Mouse (Mus musculus): ENCODE results near the gene Ppm1d. TPM values are rescaled to one million over a fixed set of nuclear protein-coding genes. Genes with fewer than 3 reads are reported as not detected.
A peak's percentile ranks its signal among the peaks of the same experiment; 100 is the strongest.

Ppm1d gene
- polyA plus RNA-seq (2014; fragmentation: Nextera tagmentation; extraction: Ambion mirVana), result 14.6 and 20.3 TPM in 2 replicates

- Histone ChIP-seq H3K36me3 (ENCODE audit: control insufficient read depth, insufficient read depth, low read length) (no peaks in the 10 kb centered on the region; the same call in 1 of the 2 replicates), H3K9ac (replicated peaks; ENCODE audit: low read depth, low read length) (peak within 1 kb of the TSS; percentile 94), H3K9me3 (ENCODE audit: control insufficient read depth, low read depth, low read length) (no peaks in the 10 kb centered on the region), H3K27me3 (ENCODE audit: control insufficient read depth, insufficient read depth, low read length) (no peaks in the 10 kb centered on the region), H3K4me2 (replicated peaks; ENCODE audit: low read depth, low read length) (peak within 1 kb of the TSS; percentile 85), H3K4me3 (ENCODE audit: low read depth, low read length) (peak within 1 kb of the TSS; percentile 98), H3K4me1 (ENCODE audit: control insufficient read depth, insufficient read depth, low read length) (peaks cover 8% of the 10 kb centered on the region; the same call in 1 of the 2 replicates), H3K27ac (ENCODE audit: low read length) (peak within 1 kb of the TSS; percentile 94)
- under 1% methylated on average over 69 of the region's 78 CpGs for WGBS
- ATAC-seq (ENCODE audit: insufficient number of reproducible peaks, insufficient read depth, low FRiP score, low read depth), result peak; percentile 94
Observed at GRCm38 (mm10) chr11:85310713-85311574, at the start of gene Ppm1d. TSS of gene Ppm1d (plus strand) at chr11:85311244.

DNA sequence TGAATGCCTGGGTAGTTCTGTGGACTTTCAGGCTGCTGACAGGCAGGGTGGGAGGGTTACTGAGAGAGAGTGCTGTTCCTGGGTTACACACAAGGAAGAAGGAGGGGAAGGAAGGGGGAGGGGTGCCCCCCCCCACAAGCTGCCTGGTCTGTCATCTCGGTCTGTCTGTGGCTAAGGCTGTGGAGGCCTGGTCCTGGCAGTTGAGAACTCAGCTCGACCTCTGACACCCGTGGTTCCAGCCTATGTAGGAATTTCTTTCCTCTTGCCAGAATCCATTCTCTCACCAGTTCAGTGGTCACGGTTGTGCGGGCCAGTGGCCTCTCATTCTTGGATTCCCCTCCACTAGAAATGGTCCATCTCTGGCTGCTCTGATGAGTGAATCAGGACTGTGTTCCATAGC, 46.4 kb upstream of the Ppm1d start:
- 66% methylated on average over 5 of the region's 5 CpGs for WGBS
- no peak for ATAC-seq (ENCODE audit: insufficient number of reproducible peaks, insufficient read depth, low FRiP score, low read depth)

DNA sequence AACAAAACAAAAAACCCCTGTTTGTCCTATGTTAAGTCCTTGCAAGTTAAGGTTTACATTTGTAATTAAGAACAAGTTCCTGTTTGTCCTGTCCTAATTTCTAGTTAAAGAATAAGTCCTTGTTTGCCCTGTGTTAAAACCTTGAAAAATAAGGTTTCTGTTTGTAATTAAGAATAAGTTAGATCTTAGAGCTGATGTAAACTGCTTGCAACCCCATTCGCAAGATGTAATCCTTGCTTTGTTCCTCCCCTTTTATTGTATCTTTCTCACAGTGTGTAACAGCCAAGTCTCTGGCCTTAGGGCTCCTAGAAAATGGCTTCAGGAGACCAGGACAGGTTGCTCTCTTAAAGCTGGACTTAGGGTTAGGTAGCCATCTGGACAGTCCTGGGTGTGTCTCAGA, 43.7 kb upstream of the Ppm1d start:
- Histone ChIP-seq H3K36me3 (ENCODE audit: control insufficient read depth, insufficient read depth, low read length) (no peaks in the 10 kb centered on the region), H3K4me1 (ENCODE audit: control insufficient read depth, insufficient read depth, low read length) (no peaks in the 10 kb centered on the region), H3K4me2 (replicated peaks; ENCODE audit: low read depth, low read length) (no peak overlapping the region), H3K4me3 (ENCODE audit: low read depth, low read length) (no peak overlapping the region), H3K9me3 (ENCODE audit: control insufficient read depth, low read depth, low read length) (no peaks in the 10 kb centered on the region), H3K27me3 (ENCODE audit: control insufficient read depth, insufficient read depth, low read length) (no peaks in the 10 kb centered on the region), H3K27ac (ENCODE audit: low read length) (no peak overlapping the region), H3K9ac (replicated peaks; ENCODE audit: low read depth, low read length) (no peak overlapping the region)
- WGBS, result 86% methylated on average over 1 of the region's 1 CpGs
- ATAC-seq (ENCODE audit: insufficient number of reproducible peaks, insufficient read depth, low FRiP score, low read depth), result no peak

More for the DNA sequence above, 46.4 kb upstream of the Ppm1d start:
- Histone ChIP-seq H3K27ac (ENCODE audit: low read length) (no peak overlapping the region), H3K4me1 (ENCODE audit: control insufficient read depth, insufficient read depth, low read length) (no peaks in the 10 kb centered on the region), H3K9me3 (ENCODE audit: control insufficient read depth, low read depth, low read length) (no peaks in the 10 kb centered on the region), H3K4me3 (ENCODE audit: low read depth, low read length) (no peak overlapping the region), H3K9ac (replicated peaks; ENCODE audit: low read depth, low read length) (no peak overlapping the region), H3K4me2 (replicated peaks; ENCODE audit: low read depth, low read length) (no peak overlapping the region), H3K36me3 (ENCODE audit: control insufficient read depth, insufficient read depth, low read length) (no peaks in the 10 kb centered on the region), H3K27me3 (ENCODE audit: control insufficient read depth, insufficient read depth, low read length) (no peaks in the 10 kb centered on the region)

GRCm38 (mm10) chr11:85270631-85271030, 40.4 kb upstream of the Ppm1d start:
- Histone ChIP-seq H3K36me3 (ENCODE audit: control insufficient read depth, insufficient read depth, low read length) (no peaks in the 10 kb centered on the region), H3K4me1 (ENCODE audit: control insufficient read depth, insufficient read depth, low read length) (no peaks in the 10 kb centered on the region), H3K27me3 (ENCODE audit: control insufficient read depth, insufficient read depth, low read length) (no peaks in the 10 kb centered on the region), H3K27ac (ENCODE audit: low read length) (no peak overlapping the region), H3K9me3 (ENCODE audit: control insufficient read depth, low read depth, low read length) (no peaks in the 10 kb centered on the region), H3K9ac (replicated peaks; ENCODE audit: low read depth, low read length) (no peak overlapping the region), H3K4me2 (replicated peaks; ENCODE audit: low read depth, low read length) (no peak overlapping the region), H3K4me3 (ENCODE audit: low read depth, low read length) (no peak overlapping the region)
- WGBS, result 64% methylated on average over 3 of the region's 3 CpGs
- no peak for ATAC-seq (ENCODE audit: insufficient number of reproducible peaks, insufficient read depth, low FRiP score, low read depth)

DNA sequence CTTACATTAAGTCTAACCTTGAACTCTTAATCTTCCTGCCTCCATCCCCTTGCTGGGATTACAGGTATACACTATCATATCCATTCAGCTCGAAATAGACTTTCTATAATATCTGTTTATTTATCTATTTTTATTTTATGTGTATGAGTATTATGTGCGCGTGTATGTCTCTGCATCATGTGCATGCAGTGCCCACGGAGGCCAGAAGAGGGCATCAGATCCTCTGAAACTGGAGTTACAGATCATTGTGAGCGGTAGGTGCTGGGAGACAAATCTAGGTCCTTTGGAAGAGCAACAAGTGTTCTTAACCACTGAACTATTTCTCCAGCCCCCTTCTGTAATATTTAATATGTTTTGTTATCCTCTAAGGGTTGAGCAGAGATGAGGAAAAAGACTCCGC, 37.7 kb upstream of the Ppm1d start:
- H3K4me3 ChIP-seq (ENCODE audit: low read depth, low read length), result no peak overlapping the region
- WGBS, result 72% methylated on average over 6 of the region's 6 CpGs
- H3K9ac ChIP-seq (replicated peaks; ENCODE audit: low read depth, low read length), result no peak overlapping the region
- no peaks in the 10 kb centered on the region for H3K4me1 ChIP-seq (ENCODE audit: control insufficient read depth, insufficient read depth, low read length)
- no peak overlapping the region for H3K27ac ChIP-seq (ENCODE audit: low read length)
- no peak overlapping the region for H3K4me2 ChIP-seq (replicated peaks; ENCODE audit: low read depth, low read length)
- ATAC-seq (ENCODE audit: insufficient number of reproducible peaks, insufficient read depth, low FRiP score, low read depth), result no peak
- no peaks in the 10 kb centered on the region for H3K27me3 ChIP-seq (ENCODE audit: control insufficient read depth, insufficient read depth, low read length)
- no peaks in the 10 kb centered on the region for H3K36me3 ChIP-seq (ENCODE audit: control insufficient read depth, insufficient read depth, low read length)
- no peaks in the 10 kb centered on the region for H3K9me3 ChIP-seq (ENCODE audit: control insufficient read depth, low read depth, low read length)

GRCm38 (mm10) chr11:85275151-85275550, 35.9 kb upstream of the Ppm1d start:
- Histone ChIP-seq H3K4me3 (ENCODE audit: low read depth, low read length) (no peak overlapping the region), H3K9ac (replicated peaks; ENCODE audit: low read depth, low read length) (no peak overlapping the region), H3K9me3 (ENCODE audit: control insufficient read depth, low read depth, low read length) (no peaks in the 10 kb centered on the region), H3K4me1 (ENCODE audit: control insufficient read depth, insufficient read depth, low read length) (no peaks in the 10 kb centered on the region), H3K4me2 (replicated peaks; ENCODE audit: low read depth, low read length) (no peak overlapping the region), H3K27me3 (ENCODE audit: control insufficient read depth, insufficient read depth, low read length) (no peaks in the 10 kb centered on the region), H3K36me3 (ENCODE audit: control insufficient read depth, insufficient read depth, low read length) (no peaks in the 10 kb centered on the region), H3K27ac (ENCODE audit: low read length) (no peak overlapping the region)
- no peak for ATAC-seq (ENCODE audit: insufficient number of reproducible peaks, insufficient read depth, low FRiP score, low read depth)
- WGBS, result 87% methylated on average over 5 of the region's 5 CpGs

DNA sequence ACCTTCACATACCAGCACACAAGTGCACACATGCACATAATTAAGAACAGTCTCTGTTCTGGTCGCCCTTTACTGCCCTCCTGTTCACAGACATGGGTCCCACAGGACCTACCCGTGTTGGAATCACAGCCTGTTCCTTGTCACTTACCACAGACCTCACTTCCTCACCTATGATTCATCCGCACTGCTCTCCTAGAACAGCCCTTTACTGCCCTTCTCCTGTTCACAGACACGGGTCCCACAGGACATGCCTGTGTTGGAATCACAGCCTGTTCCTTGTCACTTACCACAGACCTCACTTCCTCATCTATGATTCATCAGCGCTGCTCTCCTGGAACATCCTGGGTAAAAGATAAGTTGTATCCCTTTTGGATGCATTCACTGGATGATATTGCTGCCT, 33.4 kb upstream of the Ppm1d start:
- WGBS, result 65% methylated on average over 5 of the region's 5 CpGs
- no peaks in the 10 kb centered on the region for H3K27me3 ChIP-seq (ENCODE audit: control insufficient read depth, insufficient read depth, low read length)
- no peaks in the 10 kb centered on the region for H3K36me3 ChIP-seq (ENCODE audit: control insufficient read depth, insufficient read depth, low read length)
- no peak overlapping the region for H3K4me3 ChIP-seq (ENCODE audit: low read depth, low read length)
- H3K27ac ChIP-seq (ENCODE audit: low read length), result no peak overlapping the region
- ATAC-seq (ENCODE audit: insufficient number of reproducible peaks, insufficient read depth, low FRiP score, low read depth), result no peak
- no peaks in the 10 kb centered on the region for H3K9me3 ChIP-seq (ENCODE audit: control insufficient read depth, low read depth, low read length)
- no peaks in the 10 kb centered on the region for H3K4me1 ChIP-seq (ENCODE audit: control insufficient read depth, insufficient read depth, low read length)
- H3K9ac ChIP-seq (replicated peaks; ENCODE audit: low read depth, low read length), result no peak overlapping the region
- H3K4me2 ChIP-seq (replicated peaks; ENCODE audit: low read depth, low read length), result no peak overlapping the region

GRCm38 (mm10) chr11:85278175-85278574, 32.9 kb upstream of the Ppm1d start:
- WGBS, result 71% methylated on average over 1 of the region's 1 CpGs
- no peaks in the 10 kb centered on the region for H3K9me3 ChIP-seq (ENCODE audit: control insufficient read depth, low read depth, low read length)
- H3K27me3 ChIP-seq (ENCODE audit: control insufficient read depth, insufficient read depth, low read length), result no peaks in the 10 kb centered on the region
- no peak overlapping the region for H3K4me3 ChIP-seq (ENCODE audit: low read depth, low read length)
- no peaks in the 10 kb centered on the region for H3K36me3 ChIP-seq (ENCODE audit: control insufficient read depth, insufficient read depth, low read length)
- H3K9ac ChIP-seq (replicated peaks; ENCODE audit: low read depth, low read length), result no peak overlapping the region
- H3K4me1 ChIP-seq (ENCODE audit: control insufficient read depth, insufficient read depth, low read length), result no peaks in the 10 kb centered on the region
- no peak for ATAC-seq (ENCODE audit: insufficient number of reproducible peaks, insufficient read depth, low FRiP score, low read depth)
- H3K4me2 ChIP-seq (replicated peaks; ENCODE audit: low read depth, low read length), result no peak overlapping the region
- H3K27ac ChIP-seq (ENCODE audit: low read length), result no peak overlapping the region

Data from stomach, embryonic 14.5 days (tissue).